Mouse (Mus musculus) gastrocnemius, postnatal 36 days (tissue): ENCODE data around the gene Ccr6. TPM values are rescaled to one million over a fixed set of nuclear protein-coding genes. Genes with fewer than 3 reads are reported as not detected.
"Not testable (repeated sequence)": the region's sequence is repeated elsewhere in the genome, so short reads cannot be mapped to it uniquely, and the experiment has no call there.

Source experiments
- DNase-seq, 2 experiments: peaks; one replicate each; pipeline ENCODE4 v3.0.0; 2022
- intact Hi-C: fragments of 180-260 bp; cut with DNase I; formaldehyde crosslinking; loops from one replicate; pipeline ENCODE4 v1.15.1; 2025
- total RNA-seq, 2 experiments: library from RNA; stranded (reverse); gene quantifications; 2 replicates each; pipeline ENCODE4 v1.2.3; 2021

The Ccr6 gene
- total RNA-seq, 2 experiments from 2014 or later: not detected

DNA sequence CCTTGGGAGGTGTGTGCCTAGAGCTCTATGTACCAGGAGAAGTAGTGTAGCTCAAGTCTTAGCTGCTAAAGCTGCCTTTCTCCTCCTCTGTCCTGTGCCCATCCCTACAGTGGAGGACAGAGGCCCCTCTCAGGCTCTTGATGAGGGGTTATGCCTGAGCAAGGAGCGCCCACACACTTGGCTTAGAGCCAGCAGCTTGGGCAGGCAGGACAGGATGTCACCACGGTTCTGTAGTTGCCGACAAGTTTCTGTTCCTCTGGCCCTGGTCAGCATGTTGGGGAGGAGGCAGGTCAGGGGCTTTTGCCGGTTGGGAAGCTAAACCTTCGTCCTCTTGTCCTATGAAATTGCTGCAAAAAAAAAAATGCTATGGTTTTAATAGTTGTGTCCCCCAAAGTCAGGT is 3.8 kb upstream of the Ccr6 start:
- intact Hi-C loops: no loop called here
- peak in 1 of 2 experiments; percentile 14 for DNase-seq

DNA sequence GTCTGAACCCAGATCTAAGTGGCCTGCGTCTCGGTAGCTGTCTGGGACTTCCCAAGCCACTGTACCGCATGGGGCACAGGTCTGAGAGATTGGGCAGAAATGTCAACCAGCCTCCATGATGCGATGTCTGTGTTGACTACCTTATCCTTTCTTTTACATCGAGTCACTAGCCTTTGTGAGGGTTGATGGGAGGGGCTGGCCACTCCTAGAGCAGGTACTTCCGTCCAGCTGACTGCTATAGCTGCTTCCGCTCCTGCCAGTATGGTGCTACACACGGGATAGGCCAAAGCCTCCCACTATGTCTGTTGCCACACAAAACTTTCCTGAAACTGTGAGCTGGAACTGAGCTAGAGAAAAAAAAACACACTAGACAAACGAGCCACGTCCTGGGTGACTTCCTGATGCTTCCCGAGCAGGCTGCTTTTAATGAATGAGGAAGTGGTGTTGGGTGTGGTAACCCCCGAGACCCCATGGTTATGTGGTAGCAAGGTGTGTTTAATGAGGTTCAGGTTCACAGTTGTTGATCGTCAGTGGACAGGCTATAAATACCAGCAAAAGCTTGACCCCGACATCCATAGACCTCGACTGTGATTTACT is 2.1 kb upstream of the Ccr6 start:
- no peak for DNase-seq
- intact Hi-C loops: no loop called here

- intact Hi-C loops: no loop called here
- DNase-seq: no peak
These were observed 1.3 kb upstream of the Ccr6 start for GRCm38 (mm10) chr17:8234537-8234936.

DNA sequence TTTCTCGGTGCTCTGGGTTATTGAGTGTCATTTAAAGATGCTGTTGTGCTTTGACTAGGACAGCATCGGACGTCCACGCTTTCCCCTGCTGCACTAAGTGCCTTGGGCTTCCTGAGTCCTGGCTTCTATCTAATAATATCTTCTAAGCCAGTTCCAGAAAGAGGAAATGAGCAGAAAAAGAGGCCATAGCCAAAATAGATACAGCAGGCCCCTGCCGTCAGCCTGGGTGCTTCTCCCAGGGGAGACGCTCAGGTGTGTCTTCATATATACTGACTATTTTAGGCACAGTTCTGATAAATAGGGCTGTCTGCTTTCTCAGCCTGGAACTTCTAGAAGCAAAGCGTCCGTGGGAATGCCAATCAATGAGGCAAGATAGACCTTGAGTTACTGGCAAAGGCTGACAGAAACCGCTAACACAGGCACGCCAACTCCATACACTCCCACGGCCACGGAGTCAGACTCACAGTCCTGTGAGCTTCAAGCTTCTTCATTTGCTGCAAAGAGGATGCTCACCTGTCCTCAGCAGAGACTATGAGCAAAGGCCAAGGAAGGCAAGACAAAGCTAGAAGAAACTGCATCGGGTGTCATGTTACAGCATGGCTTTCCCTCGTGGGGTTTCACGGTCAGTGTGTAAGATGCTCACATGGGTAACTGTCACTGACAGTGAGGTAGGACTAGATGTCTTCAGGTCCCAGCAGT is 2.3 kb downstream of the Ccr6 start:
- intact Hi-C loops: no loop called here
- DNase-seq: no peak

DNA sequence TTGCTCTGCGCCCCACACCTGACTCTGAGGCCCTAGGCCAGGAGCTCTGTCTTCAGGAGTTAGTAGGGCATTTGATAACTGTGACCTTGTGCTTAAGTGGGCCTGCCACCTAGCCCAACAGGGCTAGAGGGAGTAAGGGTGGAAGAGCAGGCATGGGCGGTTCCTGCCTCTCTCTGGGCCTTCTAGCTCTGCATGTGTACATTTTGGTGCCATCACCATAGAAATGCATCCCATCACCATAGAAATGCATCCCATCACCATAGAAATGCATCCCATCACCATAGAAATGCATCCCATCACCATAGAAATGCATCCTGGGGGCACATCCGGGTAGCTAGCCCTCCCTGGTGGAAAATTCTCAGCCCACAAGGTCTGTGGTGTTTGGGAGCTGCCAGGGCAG is 3.7 kb downstream of the Ccr6 start:
- no peak for DNase-seq
- intact Hi-C loops: no loop called here

DNA sequence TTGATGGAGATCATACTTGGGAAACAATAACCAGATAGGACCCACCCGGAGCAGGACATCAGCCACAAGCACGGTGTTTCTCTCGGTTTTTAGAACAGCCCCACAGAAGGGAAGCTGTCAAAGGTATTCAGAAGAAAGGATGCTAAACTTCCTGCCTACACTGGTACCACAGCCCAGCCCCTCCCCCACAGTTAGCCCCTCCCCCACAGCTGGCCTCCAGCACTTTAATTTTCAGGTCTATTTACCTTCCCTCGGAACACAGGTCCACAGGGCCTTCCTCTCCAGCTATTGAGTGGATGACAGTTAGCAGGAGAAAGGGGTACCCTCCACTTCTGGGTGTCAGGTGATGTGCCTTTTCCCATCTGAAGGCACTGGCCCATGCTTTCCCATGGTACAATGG is 4.7 kb downstream of the Ccr6 start:
- DNase-seq: no peak
- intact Hi-C loops: no loop called here

- DNase-seq: no peak
- intact Hi-C loops: no loop called here
These were observed 5.8 kb downstream of the Ccr6 start for GRCm38 (mm10) chr17:8241645-8242044.

- DNase-seq: no peak
- intact Hi-C loops: no loop called here
These were observed 6.3 kb downstream of the Ccr6 start for GRCm38 (mm10) chr17:8242186-8242585.

- intact Hi-C loops: no loop called here
- DNase-seq: no peak
These were observed 8.3 kb downstream of the Ccr6 start for GRCm38 (mm10) chr17:8244124-8244523.

- intact Hi-C loops: no loop called here
- no peak for DNase-seq
These were observed 10.4 kb downstream of the Ccr6 start for GRCm38 (mm10) chr17:8246102-8246754.

- DNase-seq: no peak
- intact Hi-C loops: no loop called here
These were observed 15.9 kb downstream of the Ccr6 start for GRCm38 (mm10) chr17:8251704-8252103.

- DNase-seq: no peak
- intact Hi-C loops: no loop called here
These were observed 18.4 kb downstream of the Ccr6 start for GRCm38 (mm10) chr17:8254268-8254667.

DNA sequence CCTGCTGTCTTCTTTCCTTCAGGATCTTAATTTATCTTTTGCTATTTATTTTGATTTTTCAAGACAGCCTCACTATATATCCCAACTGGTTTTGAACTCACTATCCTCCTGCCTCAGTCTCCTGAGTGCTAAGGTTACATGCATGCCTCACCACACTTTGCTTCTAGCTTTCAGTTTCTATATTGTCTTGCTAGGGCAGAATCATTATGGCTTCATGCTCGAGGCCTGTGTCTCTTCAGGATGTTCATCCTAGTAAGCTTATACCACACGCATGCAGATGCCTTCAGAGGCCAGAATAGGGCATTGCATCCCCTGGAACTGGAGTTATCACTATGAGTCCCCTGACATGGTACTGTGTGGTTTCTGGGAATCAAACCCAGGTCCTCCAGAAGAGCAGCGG is 19.1 kb downstream of the Ccr6 start:
- no peak for DNase-seq
- intact Hi-C loops: no loop called here

- no peak for DNase-seq
- intact Hi-C loops: no loop called here
These were observed 19.7 kb downstream of the Ccr6 start for GRCm38 (mm10) chr17:8255583-8255982.

GRCm38 (mm10) chr17:8256982-8257381 is 21.1 kb downstream of the Ccr6 start:
- intact Hi-C loops: no loop called here

GRCm38 (mm10) chr17:8264638-8265037 is 28.8 kb downstream of the Ccr6 start:
- DNase-seq: not testable (repeated sequence)
- intact Hi-C loops: loop anchor here (1.0 to 5.0 kb wide), 2 partner anchors 38 to 108 kb away; no protein-coding TSS in a partner anchor

More at GRCm38 (mm10) chr17:8256982-8257381, 21.1 kb downstream of the Ccr6 start:
- DNase-seq: no peak

DNA sequence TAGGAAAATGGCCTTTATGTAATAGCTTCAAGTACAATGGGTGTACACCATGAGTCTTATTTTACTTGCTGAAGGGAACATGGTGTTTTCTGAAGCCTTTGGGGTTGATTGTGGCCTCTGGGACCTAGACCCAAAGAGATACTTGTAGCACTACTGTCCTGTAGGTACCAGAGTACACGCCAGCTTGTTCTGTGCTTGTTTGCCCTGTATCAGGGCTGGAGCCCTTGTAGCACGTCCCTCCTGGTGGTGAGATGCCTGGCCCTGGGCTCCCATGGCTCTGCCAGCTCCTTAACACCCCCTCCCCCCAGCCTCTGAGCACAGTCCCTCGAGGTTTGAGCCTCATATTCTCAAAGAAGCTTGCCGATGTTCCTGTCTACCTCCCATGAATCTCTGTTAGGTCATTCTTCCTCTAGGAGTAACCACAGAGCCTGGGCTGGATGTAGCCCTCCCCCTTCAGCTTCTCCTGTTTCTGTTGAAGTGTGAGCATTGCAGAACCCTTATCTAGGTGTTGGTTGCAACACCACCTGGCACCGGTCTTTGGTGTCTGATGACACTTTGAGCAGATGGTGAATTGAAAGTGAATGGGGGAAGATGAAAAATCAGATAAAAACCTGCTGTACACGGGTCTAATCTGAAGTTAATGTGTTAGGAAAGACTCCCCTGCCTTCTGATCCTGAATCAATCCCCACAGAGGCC is 36.4 kb downstream of the Ccr6 start:
- intact Hi-C loops: no loop called here

DNA sequence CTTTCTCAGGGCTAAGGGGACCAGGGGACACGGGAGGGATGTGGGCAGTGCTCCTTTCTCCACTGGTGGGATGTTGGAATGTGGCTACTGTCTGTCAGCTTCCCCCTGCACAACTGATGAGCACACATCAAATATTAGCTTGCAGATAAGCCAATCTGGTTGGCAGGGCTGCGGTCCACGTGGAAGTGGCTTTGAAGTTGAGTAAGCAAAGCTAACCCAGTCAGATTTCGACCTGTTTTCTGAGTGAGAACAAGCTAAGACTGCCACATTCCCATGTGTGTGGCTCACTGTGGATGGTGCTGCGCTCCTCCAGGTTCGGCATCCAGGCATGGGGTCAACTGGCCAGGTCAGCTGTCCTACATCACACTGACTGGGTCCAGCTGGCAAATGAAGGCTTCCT is 37.1 kb downstream of the Ccr6 start:
- DNase-seq: no peak
- intact Hi-C loops: no loop called here

More for the DNA sequence above, 36.4 kb downstream of the Ccr6 start:
- no peak for DNase-seq

DNA sequence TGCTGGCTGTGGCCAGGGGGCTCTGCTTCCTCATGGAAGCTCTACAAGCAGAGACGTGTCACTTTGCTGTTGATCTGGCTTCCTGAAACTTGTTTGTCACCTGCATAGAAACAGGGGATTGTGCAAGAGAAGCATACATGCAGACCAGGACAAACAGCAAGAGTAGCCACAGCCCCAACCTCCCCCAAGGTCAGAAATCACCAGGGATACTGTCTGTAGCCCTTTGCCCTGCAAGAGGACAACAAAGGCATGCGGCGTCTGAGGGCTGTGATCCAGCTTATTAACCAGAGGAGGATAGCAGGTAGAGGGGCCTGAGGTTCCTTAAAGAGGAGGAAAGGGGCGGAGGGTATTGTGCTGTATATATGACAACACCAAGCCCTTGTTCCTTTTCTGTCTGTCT is 40.2 kb downstream of the Ccr6 start:
- DNase-seq: no peak
- intact Hi-C loops: no loop called here

DNA sequence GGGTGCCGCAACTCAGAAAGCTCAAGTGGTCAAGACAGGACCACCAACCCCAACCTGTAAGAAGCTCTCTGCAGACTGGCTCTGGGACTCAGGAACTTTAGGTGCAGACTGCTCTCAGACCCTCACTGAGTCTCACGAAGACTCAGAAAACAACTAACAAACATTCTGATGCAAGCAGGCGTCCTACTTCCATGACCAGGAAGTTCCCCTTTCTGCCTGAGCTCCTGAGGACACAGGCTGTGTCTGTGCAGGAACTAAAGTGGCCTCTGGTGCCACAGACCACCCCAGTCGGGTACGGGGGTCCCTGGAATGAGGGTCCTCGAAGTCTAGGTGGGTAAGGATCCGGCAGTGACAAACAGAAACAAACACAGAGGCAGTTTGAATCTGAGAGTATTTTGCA is 40.8 kb downstream of the Ccr6 start:
- intact Hi-C loops: no loop called here
- DNase-seq: no peak

- intact Hi-C loops: no loop called here
- DNase-seq: no peak
These were observed 41.4 kb downstream of the Ccr6 start for GRCm38 (mm10) chr17:8277266-8277665.
